Mouse (Mus musculus) liver, postnatal 0 days (tissue): ENCODE data around the gene Plekhf1. TPM values are rescaled to one million over a fixed set of nuclear protein-coding genes. Genes with fewer than 3 reads are reported as not detected.

Experiments
- ATAC-seq: fragments of 200-750 bp; cut with Nextera tagmentation; 2 replicates; pipeline ENCODE4 v1.8.0; 2017; ENCODE audit warnings: mild to moderate bottlenecking, moderate library complexity
- DNase-seq: peaks from one replicate; pipeline ENCODE4 v3.0.0-alpha.2; 2016
- H3K27ac ChIP-seq: fragments of 300-500 bp; sonication (generic); 2 replicates; pipeline ENCODE4 v1.5.1; 2014; ENCODE audit warnings: antibody characterized with exemption, moderate library complexity, mild to moderate bottlenecking, low read depth
- H3K27me3 ChIP-seq: fragments of 300-500 bp; sonication (generic); 2 replicates; pipeline ENCODE4 v1.6.1; 2014; ENCODE audit warnings: low read length, control low read depth, mixed read lengths; ENCODE audit not compliant: insufficient read depth
- H3K36me3 ChIP-seq: fragments of 300-500 bp; sonication (generic); replicated peaks from 2 replicates; pipeline ENCODE4 v1.6.1; 2014; ENCODE audit warnings: mild to moderate bottlenecking, control low read depth, low read length, moderate library complexity, mixed read lengths; ENCODE audit not compliant: insufficient read depth
- H3K4me1 ChIP-seq: fragments of 300-500 bp; sonication (generic); 2 replicates; pipeline ENCODE4 v1.6.1; 2014; ENCODE audit warnings: antibody characterized with exemption, mild to moderate bottlenecking, control low read depth; ENCODE audit not compliant: insufficient read depth
- H3K4me2 ChIP-seq: fragments of 300-500 bp; sonication (generic); 2 replicates; pipeline ENCODE4 v1.6.1; 2014; ENCODE audit warnings: low read depth, mild to moderate bottlenecking, low read length, moderate library complexity, mixed read lengths
- H3K4me3 ChIP-seq: fragments of 300-500 bp; sonication (generic); 2 replicates; pipeline ENCODE4 v1.5.1; 2014; ENCODE audit warnings: low read depth, low read length
- H3K9ac ChIP-seq: fragments of 300-500 bp; sonication (generic); replicated peaks from 2 replicates; pipeline ENCODE4 v1.6.1; 2014; ENCODE audit warnings: mild to moderate bottlenecking, moderate library complexity
- H3K9me3 ChIP-seq: fragments of 300-500 bp; sonication (generic); 2 replicates; pipeline ENCODE4 v1.6.1; 2016; ENCODE audit warnings: mild to moderate bottlenecking, control low read depth, low read length, mixed read lengths
- CTCF ChIP-seq: sonication (generic); IDR thresholded peaks from 2 replicates; pipeline ENCODE4 v1.5.1; 2016; ENCODE audit warnings: antibody characterized with exemption, low read depth
- EP300 ChIP-seq: IDR thresholded peaks from 2 replicates; pipeline ENCODE4 v1.6.1; 2016; ENCODE audit warnings: antibody characterized with exemption, low read depth, mild to moderate bottlenecking
- WGBS: fragments of 180-500 bp; shearing (Covaris S2); extraction: QIAGEN DNeasy Blood & Tissue Kit; methylation state at CpG from one replicate; pipeline ENCODE4 v1.1.7; 2014; ENCODE audit not compliant: insufficient replicate concordance; 5-methylcytosine and 5-hydroxymethylcytosine counted together
- polyA plus RNA-seq: library from polyadenylated mRNA; unstranded; fragments of >200 nt; fragmentation: Nextera tagmentation; extraction: Ambion mirVana; gene quantifications from 2 replicates; pipeline ENCODE4 v1.2.1, GENCODE M21; 2015

Plekhf1 gene
- polyA plus RNA-seq, 1 experiment from 2014 or later = 0.58 TPM

- no peak for ATAC-seq
- WGBS = 74% methylated on average over 6 of the region's 6 CpGs
- peak overlapping the region; percentile 72 for H3K4me3 ChIP-seq
Observed at GRCm38 (mm10) chr7:38184786-38185185, 43.0 kb downstream of the Plekhf1 start.

GRCm38 (mm10) chr7:38184418-38184745, 43.4 kb downstream of the Plekhf1 start:
- DNase-seq (no peak), ATAC-seq (peak; percentile 15)
- peak overlapping the region; percentile 91 for H3K4me2 ChIP-seq
- H3K4me1 ChIP-seq = peaks cover 40% of the 10 kb centered on the region
- no peak for TF ChIP-seq EP300
- no peak for TF ChIP-seq CTCF
- no peaks in the 10 kb centered on the region for H3K9me3 ChIP-seq
- H3K36me3 ChIP-seq = 0 out of 2 replicates have a peak, but pooled peaks cover 6% of the 10 kb centered on the region
- no peaks in the 10 kb centered on the region for H3K27me3 ChIP-seq
- WGBS = 13% methylated on average over 1 of the region's 1 CpGs
- H3K9ac ChIP-seq = peak overlapping the region; percentile 84
- peak overlapping the region; percentile 98 for H3K27ac ChIP-seq
- H3K4me3 ChIP-seq = peak overlapping the region; percentile 72

More at GRCm38 (mm10) chr7:38184786-38185185, 43.0 kb downstream of the Plekhf1 start:
- H3K4me2 ChIP-seq = peak overlapping the region; percentile 91
- peak overlapping the region; percentile 98 for H3K27ac ChIP-seq
- H3K36me3 ChIP-seq = peaks cover 10% of the 10 kb centered on the region; the same call in 1 of the 2 replicates
- no peak for TF ChIP-seq CTCF
- no peak for TF ChIP-seq EP300
- H3K9me3 ChIP-seq = no peaks in the 10 kb centered on the region
- H3K9ac ChIP-seq = peak overlapping the region; percentile 84
- H3K4me1 ChIP-seq = peaks cover 40% of the 10 kb centered on the region
- no peak for DNase-seq
- H3K27me3 ChIP-seq = no peaks in the 10 kb centered on the region

- ATAC-seq = peak; percentile 72
Observed at GRCm38 (mm10) chr7:38183709-38184417, 44.0 kb downstream of the Plekhf1 start.

GRCm38 (mm10) chr7:38182962-38183687, 44.7 kb downstream of the Plekhf1 start, which contains the start of gene 1600014C10Rik:
Gene 1600014C10Rik (plus strand): TSS chr7:38183217.
- ATAC-seq = peak; percentile 82

More at GRCm38 (mm10) chr7:38183709-38184417, 44.0 kb downstream of the Plekhf1 start:
- Histone ChIP-seq H3K27ac (peak overlapping the region; percentile 98), H3K9ac (peak overlapping the region; percentile 84), H3K4me1 (peaks cover 39% of the 10 kb centered on the region), H3K9me3 (no peaks in the 10 kb centered on the region), H3K4me3 (peak overlapping the region; percentile 72), H3K4me2 (peak overlapping the region; percentile 91), H3K27me3 (no peaks in the 10 kb centered on the region), H3K36me3 (0 out of 2 replicates have a peak, but pooled peaks cover 6% of the 10 kb centered on the region)
- DNase-seq = peak; percentile 85
- TF ChIP-seq EP300 = no peak
- WGBS = 1% methylated on average over 36 of the region's 36 CpGs

GRCm38 (mm10) chr7:38182596-38182961, 45.2 kb downstream of the Plekhf1 start:
- 0% methylated on average over 11 of the region's 11 CpGs for WGBS
- Histone ChIP-seq H3K4me2 (peak overlapping the region; percentile 91), H3K9me3 (no peaks in the 10 kb centered on the region), H3K9ac (peak overlapping the region; percentile 84), H3K4me3 (peak overlapping the region; percentile 72), H3K27me3 (no peaks in the 10 kb centered on the region), H3K36me3 (no peaks in the 10 kb centered on the region), H3K27ac (peak overlapping the region; percentile 98), H3K4me1 (peaks cover 27% of the 10 kb centered on the region)
- TF ChIP-seq CTCF = peak; percentile 95
- no peak for TF ChIP-seq EP300
- peak; percentile 68 for ATAC-seq
- DNase-seq = peak; percentile 88

More at GRCm38 (mm10) chr7:38182962-38183687, 44.7 kb downstream of the Plekhf1 start, which contains the start of gene 1600014C10Rik:
- Histone ChIP-seq H3K4me1 (peaks cover 32% of the 10 kb centered on the region), H3K27ac (peak within 1 kb of the TSS; percentile 98), H3K9me3 (no peaks in the 10 kb centered on the region), H3K36me3 (0 out of 2 replicates have a peak, but pooled peaks cover 2% of the 10 kb centered on the region), H3K4me3 (peak within 1 kb of the TSS; percentile 72), H3K4me2 (peak within 1 kb of the TSS; percentile 91), H3K27me3 (no peaks in the 10 kb centered on the region), H3K9ac (peak within 1 kb of the TSS; percentile 84)
- WGBS = 4% methylated on average over 28 of the region's 28 CpGs
- DNase-seq = peak; percentile 70
- no peak; the same call in 1 of the 2 replicates for TF ChIP-seq EP300
- no peak for TF ChIP-seq CTCF

- no peak overlapping the region for H3K4me2 ChIP-seq
- peaks cover 14% of the 10 kb centered on the region for H3K4me1 ChIP-seq
- 43% methylated on average over 2 of the region's 2 CpGs for WGBS
- H3K27ac ChIP-seq = no peak overlapping the region
- no peaks in the 10 kb centered on the region for H3K36me3 ChIP-seq
- H3K27me3 ChIP-seq = no peaks in the 10 kb centered on the region
- H3K9ac ChIP-seq = no peak overlapping the region
- ATAC-seq = no peak
- no peak for DNase-seq
- H3K9me3 ChIP-seq = no peaks in the 10 kb centered on the region
- TF ChIP-seq CTCF = no peak
- TF ChIP-seq EP300 = no peak
- H3K4me3 ChIP-seq = no peak overlapping the region
Observed at GRCm38 (mm10) chr7:38181366-38181765, 46.5 kb downstream of the Plekhf1 start.
